Mouse (Mus musculus) layer of hippocampus, adult 9-11 months (tissue): Measurements from ENCODE around the gene Hist2h3c2.

ENCODE experiments used
- DNase-seq: peaks from one replicate; pipeline ENCODE4 v3.0.0; 2022

The Hist2h3c2 gene

DNA sequence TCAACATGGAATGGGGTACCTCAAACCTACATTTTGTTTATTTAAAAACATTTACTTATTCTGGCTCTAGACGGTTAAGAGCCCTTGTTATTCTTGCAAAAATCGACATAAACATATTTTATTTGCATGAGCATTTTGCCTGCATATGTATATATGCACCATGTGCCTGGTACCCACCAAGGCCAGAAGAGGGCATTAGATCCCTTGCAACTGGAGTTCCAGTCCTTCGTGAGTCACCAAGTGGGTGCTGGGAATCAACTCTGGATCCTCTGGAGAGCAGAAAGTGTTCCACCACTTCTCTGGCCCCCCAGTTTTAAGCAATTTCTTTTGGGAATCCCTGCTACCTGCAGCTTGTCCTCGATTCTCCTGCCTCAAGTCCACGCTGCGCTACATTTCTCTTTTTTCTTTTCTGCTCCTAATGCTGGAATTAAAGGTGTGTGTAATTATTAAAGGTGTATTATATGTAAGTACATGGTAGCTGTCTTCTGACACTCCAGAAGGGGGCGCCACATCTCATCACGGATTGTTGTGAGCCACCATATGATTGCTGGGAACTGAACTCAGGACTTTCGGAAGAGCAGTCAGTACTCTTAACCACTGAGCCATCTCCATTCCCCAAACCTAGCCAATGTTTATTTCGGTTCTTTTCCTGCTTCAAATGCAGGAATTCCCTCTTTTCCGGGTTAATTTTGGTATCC lies 43.2 kb downstream of the Hist2h3c2 start:
- DNase-seq: no peak

DNA sequence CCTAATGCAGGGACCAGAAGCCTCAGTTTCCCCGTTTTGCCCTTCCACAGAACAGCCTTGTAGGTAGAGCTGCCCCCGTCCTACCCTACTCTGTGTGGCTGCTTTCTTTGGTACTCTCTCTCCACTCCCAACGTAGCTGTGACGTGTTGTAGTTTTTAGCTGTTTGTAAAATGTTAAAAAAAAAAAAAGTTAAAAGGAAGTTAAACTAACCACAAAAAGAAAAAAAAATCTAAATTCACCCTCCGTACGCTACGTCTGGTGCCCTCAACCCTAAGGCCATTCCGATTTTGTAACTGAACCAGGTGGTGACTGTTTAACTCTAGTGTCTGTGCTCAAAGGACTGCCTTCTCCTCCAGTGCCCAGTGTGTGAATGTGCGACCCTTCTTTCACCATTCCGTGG lies 44.0 kb downstream of the Hist2h3c2 start:
- no peak for DNase-seq

DNA sequence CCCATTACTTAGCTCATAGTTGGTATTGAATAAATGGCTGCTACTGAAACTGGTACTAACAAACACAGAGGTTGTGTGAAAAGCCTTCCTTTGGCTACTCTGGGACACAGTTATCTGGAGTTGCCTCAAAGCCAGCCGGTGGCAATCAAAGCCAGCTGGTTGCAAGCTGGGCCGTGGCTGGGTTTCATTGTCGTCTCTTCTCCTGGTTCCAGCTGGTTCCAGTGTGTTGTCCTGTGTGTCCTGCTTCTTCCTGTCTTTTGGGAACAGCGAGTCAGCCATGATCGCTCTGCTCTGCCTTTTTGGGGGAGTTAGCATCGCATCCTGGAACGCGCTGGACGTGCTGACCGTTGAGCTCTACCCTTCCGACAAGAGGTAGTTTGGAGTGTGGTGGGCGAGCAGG lies 46.0 kb downstream of the Hist2h3c2 start:
- no peak for DNase-seq
